Mouse (Mus musculus): ENCODE results near the gene Bdnf. TPM values are rescaled to one million over a fixed set of nuclear protein-coding genes. Genes with fewer than 3 reads are reported as not detected.

Gene Bdnf
- under 1 TPM; 0.47 to 0.67 TPM for total RNA-seq (2021)

DNA sequence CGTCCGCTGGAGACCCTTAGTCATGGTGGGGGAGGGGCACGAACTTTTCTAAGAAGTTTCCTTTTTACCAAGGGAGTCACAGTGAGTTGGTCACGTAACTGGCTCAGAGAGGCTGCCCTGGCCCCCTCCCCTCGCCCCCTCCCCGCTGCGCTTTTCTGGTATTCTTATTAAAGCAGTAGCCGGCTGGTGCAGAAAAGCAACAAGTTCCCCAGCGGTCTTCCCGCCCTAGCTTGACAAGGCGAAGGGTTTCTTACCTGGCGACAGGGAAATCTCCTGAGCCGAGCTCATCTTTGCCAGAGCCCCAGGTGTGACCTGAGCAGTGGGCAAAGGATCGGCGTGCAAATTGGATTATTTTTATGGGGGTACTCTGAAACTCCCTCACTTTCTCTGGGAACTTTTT is at the start of gene Bdnf:
Gene Bdnf, plus strand, starts transcription at position 169 of the 400 bp plus-strand sequence.
- DNase-seq: no peak

DNA sequence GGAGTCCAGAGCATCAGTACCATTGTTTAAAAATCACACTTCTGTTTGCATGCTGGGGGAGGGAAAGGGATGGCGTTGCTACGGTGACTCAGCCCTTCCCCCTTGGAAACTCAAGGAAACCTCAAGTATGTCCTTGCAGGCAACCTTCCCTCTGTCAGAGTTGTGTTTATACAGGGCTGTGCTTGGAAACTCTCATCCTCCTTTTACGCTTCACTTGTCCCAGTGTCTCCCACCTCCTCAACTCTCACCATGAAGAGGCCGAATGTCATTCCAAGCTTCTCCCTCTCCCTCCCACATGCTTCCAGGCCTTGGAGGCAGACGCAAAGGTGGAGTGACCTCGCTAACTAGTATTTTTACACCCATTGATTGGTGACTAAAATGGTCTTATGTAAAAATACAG is 47.6 kb upstream of the Bdnf start:
- DNase-seq: no peak

DNA sequence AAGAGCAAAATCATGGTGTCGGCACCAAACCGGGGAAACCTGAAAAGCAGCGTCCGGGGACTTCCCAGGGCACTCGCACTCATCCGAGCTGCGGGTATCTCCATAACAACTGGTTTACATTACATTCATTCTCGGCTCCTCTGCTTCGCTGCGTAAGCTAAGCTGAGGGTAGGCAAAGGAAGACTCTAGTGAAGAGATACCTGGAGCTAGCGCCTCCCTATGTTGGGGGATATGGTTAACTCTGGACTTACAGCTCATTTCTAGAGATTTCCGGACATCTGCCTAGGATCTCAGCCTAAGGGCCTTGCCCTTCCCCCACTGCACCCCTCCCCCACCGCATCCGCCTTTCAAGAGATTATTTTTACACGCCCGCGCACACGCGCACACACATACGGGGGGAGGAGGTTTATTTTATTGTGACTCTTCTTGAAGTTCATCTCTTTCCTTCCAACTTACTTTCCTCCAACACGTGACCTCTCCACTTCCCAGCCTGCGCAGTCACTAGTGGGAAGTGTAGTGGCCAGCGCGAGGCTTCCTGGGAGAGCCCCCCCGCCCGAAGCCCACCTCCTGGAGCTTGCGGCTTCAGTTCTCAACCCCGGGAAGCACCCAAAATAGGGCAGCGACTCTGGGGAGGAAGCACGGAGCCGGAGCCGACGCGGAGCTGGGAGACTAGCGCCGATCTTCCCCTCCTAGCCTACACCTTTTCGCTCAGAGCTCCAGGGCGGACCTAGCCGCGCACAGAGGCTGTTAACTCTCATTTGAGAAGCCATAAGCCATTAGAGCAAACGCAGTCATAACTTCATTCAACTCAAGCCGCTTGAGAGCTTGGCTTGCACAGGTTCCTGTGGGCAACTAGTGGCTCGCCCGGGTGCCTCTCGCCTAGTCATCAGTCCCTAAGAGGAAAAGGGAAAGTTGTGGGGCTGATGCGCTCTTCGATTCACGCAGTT is 718 bp upstream of the Bdnf start:
- no peak for DNase-seq

DNA sequence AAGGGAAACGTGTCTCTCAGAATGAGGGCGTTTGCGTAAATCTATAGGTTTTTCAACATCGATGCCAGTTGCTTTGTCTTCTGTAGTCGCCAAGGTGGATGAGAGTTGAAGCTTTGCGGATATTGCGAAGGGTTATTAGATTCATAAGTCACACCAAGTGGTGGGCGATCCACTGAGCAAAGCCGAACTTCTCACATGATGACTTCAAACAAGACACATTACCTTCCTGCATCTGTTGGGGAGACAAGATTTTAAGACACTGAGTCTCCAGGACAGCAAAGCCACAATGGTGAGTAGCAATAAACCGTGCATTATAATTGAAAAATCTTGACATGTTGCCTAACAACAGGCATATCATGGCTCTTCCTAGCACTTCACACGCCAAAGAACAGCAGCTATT is 551 bp downstream of the Bdnf start:
- DNase-seq: no peak

DNA sequence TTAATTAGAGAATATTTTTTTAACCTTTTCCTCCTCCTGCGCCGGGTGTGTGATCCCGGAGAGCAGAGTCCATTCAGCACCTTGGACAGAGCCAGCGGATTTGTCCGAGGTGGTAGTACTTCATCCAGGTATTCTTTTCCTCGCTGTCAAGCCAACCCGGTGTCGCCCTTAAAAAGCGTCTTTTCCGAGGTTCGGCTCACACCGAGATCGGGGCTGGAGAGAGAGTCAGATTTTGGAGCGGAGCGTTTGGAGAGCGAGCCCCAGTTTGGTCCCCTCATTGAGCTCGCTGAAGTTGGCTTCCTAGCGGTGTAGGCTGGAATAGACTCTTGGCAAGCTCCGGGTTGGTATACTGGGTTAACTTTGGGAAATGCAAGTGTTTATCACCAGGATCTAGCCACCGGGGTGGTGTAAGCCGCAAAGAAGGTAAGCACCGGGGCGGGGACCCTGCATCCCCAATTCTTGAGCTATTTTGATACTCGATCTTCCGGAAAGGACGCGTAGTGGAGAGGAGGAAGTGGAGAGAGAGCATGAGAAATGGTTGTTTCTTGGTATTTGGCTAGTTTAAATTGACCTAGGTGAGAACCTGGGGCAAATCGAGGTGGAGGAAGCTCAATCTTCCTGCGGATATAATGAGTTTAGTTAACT is 1.6 kb downstream of the Bdnf start:
- DNase-seq: peak; percentile 74

DNA sequence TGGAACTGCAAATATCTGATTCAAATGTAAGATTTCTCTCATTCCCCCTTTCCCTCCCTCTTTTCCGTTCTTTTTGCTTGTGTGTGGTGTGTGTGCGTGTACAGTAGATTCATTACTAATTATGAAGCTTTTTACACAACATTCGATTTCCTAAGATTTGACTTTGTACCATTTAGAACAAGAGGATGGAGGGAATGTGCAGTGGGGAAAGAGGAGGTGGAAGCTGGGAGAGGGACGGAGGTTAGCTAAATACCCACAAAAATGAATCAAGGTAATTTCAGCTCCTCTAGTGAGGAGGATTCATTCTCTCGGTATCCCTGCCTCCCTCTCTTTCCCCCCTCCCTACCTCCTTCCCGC is 2.1 kb downstream of the Bdnf start:
- no peak for DNase-seq

DNA sequence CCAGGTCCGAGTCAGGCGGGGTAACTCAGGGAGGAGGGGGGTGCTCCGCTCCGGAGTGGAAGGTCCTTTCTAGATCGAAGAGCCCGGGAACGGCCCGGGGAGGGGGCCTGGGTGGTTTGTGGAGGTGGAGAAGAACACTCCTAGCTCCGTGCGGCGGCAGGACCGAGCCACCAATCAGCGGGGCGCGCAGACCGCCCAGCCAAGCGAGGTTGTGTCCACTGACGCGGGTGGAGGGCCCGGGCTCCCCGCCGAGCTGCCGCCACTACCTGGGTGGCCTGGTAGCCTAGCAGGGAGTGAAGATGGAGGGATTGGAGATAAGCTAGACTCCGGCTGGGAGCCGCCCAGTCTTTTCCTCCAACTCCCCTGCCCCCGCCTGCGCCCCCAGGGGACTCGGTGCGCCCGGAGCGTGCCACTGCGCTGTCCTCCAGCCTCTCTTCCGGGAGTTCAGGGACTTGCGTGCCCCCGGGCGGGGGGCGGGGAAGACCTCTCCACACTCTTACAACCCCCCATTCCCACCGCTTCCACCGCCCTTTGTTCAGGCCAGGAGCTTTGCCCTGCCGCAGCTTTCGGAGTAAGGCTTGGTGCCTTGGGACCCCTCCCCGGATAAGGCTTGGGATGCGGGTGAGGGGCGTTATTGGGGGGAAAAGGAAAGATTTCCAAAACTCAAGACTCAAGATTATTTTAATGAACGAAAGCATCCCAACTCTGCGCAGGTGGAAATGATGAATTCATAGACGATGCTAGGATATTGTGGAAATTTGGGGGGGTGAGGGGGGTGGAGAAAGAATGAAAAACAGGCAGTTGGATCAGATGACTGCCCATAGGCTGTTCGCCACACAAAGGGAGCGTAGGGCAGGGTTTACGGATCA is 3.0 kb downstream of the Bdnf start:
- DNase-seq: no peak

DNA sequence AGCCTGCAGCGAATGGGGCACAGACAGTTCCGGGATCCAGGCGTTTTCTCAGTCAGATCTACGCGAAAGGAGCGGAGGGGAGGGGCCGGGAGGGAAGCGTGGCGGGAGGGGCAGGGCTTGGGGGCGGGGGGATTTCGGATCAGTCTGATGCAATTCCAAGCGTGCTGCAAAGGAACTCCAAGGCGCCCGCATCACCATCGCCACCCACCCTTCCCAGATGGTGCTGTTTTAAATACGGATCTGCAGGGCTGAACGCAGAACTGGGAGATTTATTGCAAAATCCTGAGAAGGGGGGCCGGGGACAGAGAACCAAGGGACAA is 3.5 kb downstream of the Bdnf start:
- DNase-seq: no peak

DNA sequence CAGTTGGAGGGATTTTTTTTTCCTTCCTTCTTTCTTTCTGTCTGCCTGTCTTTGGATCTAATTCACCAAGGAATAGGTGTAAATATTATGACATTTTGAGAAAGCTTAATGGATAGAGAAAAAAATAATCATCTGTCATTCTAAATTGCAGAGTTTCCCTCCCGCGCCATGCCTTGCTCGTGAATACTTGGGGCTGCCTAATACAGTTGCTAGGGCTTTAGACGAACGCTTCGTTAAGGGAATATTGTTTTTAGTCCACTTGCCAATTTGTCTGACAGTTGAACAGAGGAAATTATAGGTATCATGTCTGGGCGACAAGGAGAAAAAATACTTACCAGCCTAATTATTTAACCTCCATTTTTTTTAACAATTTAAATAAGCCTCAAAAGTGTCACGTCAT is 4.0 kb downstream of the Bdnf start:
- DNase-seq: no peak

DNA sequence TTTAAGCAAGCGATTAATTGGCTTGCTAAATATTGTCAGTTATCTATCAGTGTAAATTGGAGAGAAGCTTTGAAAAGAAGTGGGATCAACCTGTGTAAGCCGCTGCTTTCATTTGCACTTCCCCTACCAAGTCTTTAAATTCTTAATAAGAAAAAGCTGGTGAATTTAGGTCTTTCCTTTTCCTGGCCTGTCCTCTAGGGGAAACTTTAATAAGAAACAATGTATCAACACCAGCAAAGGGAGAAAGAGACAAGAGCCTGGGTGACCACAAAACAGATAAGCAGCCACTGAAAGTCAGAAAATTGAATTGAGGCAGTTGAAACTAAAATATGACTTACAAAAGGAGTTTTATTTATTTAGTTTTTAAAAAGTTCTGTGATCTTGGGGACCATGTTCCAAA is 4.9 kb downstream of the Bdnf start:
- DNase-seq: no peak

DNA sequence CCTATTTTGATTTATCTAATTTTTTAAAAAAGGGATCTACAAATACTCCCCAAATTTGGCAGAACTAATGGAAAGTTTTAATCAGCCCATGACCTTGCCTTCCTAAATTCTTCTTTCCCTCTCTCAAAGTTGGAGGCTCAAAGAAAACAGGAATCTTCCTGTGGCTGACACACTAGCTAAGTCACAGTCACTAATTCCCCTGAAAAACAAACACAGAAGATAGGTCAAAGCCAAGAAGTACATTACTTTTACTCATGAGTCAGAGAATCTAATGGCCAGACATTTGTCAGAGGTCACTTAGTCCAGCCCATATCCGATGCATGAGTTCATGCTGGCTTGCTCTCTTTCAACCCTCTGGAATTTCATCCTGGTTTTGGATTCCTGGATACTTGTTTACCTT is 6.6 kb downstream of the Bdnf start:
- no peak for DNase-seq

DNA sequence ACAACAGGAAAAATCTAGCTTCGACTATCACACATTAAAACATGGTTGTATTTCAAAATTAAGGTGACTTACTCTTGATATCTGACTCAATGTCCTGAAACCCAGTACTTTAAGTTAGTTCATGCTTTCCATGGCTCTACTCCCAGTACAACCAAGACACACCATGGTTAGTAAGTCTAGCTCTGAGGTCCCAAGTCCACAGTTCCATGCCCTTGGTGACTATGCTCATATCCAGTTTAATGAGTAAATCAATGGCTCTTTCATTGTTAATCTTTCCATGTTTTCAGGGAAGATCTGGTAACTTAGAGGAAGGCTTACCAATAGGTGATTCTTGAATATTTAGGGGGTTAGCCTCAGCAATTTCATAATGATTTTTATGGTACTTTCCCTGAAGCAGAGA is 14.2 kb downstream of the Bdnf start:
- no peak for DNase-seq

DNA sequence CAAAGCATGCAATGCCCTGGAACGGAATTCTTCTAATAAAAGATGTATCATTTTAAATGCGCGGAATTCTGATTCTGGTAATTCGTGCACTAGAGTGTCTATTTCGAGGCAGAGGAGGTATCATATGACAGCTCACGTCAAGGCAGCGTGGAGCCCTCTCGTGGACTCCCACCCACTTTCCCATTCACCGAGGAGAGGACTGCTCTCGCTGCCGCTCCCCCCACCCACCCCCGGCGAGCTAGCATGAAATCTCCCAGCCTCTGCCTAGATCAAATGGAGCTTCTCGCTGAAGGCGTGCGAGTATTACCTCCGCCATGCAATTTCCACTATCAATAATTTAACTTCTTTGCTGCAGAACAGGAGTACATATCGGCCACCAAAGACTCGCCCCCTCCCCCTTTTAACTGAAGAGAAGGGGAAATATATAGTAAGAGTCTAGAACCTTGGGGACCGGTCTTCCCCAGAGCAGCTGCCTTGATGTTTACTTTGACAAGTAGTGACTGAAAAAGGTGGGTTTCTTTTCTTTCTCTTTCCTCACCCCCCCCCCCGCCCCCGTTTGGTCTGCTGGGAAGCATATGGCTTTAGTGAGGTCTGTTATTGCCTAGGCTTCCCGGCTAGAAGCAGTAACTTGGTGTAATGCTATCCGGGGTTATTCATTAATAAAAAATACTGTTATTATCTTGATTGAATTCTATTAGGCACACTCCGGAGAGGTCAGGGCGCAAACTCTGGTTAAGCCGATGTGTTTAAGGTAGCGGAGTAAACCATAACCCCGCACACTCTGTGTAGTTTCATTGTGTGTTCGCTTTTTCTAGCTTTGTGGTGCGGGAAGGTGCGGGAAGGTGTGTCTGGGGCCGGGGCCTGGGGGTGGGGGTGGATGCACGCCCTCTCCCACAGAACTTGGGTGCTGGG is 18.0 kb downstream of the Bdnf start:
- no peak for DNase-seq

DNA sequence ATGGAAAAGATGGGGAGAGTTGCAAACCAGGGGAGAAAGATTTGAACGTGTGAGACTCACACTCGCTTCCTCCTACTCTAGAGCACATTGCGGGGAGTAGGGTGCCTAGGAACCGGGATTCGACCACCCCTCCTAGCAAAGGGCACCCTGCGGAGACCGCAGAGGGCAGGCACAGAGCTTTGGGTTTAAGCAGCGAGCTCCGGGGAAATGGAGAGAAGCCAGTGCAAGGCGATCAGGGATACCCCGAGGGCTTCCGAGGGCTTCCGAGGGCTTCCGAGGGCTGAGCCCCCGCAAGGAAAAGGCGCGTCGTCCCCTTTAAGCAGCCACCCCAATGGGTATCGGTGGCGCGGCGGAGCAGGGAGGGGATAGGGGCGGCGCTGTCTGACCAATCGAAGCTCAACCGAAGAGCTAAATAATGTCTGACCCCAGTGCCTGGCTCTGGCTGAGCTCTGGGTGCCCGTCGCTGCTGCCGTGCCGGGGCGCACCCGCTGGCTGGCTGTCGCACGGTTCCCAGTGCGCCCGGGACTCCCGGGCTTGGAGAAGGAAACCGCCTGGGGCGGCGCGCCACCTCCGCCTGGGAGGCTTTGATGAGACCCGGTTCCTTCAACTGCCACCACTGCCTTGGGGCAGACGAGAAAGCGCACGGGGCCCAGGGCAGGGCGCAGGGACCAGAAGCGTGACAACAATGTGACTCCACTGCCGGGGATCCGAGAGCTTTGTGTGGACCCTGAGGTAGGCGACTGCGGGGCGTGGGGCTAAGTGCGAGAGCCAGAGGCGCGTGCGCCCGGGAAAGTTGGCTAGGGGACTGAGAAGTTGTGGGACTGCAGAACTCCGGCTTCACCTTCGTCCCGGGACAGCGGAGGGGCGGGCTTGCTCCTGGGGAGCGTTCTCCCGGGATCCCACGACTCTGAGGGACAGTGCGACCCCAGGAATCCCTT is 18.9 kb downstream of the Bdnf start:
- peak; percentile 41 for DNase-seq

DNA sequence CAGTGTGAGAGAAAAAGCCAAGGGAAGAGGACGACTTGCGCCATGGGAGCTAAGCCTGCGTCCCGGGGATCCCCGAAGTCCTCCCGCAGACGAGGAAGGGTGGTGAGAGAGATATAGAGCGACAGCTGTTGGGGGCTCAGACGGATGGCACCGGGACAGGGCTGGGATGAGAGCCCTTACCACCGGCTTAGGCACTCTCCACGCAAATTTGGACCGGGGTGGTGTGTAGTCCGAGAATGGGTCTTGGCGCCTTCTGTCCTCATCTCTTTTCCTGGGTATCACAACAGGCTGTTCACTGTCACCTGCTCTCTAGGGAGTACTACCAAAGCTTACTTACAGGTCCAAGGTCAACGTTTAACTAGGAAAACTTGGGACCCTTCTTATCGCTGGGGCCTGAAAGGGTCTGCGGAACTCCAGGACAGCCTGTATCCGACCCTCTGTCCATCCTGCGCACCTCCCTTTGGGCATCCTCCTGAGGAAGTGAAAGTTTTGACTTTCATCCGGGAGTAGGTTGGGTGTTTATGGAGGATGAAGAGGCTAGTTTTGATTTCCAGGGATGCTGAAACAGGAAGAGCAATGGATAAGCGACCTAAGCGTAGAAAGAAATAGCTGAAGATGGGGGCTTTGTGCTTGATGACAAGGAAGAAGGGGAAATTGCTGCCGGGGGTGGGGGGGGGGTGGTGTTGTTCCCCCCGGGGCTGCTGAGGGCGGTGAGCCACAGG is 19.8 kb downstream of the Bdnf start:
- DNase-seq: no peak

DNA sequence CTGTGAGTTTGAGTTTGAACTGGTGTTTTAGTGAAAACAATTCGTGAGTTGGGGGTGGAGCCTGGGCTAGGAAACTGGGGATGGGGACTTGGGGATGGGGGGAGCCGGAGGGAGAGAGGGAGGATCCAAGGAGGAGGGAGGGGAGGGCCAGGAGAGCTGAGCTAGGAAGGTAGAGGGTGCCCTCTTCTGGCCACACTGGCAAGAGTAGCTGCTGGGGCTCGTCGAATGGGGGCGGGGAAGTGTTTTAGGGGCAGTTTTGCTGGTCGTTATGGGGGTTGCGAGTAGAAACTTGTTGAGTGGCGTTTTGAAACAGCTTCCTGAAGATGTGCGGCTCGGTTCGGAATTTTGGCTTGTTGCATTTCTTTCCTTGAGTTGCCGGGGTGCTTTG is 20.3 kb downstream of the Bdnf start:
- DNase-seq: peak; percentile 79

DNA sequence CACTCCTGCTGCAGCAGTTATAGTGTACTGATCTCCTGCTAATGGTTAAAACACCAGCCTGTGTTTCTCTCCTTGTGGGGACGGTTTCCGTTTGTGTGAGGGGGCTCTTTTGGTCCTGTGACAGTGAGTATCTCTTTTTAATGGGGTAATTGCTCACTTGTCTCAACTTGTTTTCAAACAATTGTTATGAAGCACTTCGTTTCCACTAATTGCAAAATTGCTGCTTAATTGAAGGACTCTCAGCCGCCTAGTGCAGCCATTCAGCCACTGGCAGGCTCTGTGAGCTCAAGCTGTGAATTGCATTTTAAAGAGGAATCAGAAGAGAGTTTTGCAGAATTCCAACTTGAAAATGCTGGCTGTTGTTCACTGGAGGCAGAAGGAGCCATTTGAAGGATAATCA is 22.7 kb downstream of the Bdnf start:
- DNase-seq: no peak

DNA sequence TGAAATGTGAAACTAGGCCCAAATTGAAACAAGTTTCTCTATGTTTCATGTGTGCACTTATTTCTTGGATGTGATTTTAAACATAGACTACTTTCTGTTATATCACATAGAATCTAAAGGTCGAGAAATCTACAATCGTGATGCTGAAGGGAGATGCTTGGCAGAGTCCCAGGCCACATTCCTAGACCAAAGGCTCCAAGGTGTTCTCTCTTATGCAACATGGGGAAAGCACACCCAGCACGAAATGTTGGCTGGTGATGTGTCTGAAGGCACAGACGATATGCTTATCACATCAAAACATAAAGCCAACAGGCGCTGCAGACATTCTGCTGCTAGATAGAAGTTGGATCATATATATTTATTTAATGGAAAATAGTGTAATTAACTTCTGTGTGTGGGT is 25.8 kb downstream of the Bdnf start:
- DNase-seq: no peak

DNA sequence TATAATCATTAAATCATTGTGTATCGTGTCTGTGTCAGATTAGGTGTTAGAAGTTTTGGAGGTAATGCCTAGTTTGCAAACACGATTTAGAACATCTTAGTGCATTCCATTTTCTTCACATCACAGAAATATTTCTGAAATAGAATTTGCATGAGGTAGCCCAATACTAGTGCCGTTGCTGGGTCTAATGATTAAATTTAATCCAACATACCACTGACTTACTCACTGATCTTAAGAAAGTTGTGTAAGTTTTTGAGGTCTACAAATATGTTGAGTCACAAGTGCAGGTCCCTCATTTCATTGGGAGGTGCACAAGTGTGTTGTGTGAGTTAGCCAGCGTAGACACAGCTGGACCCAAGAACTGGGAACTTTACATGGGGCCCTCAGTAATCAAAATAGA is 29.1 kb downstream of the Bdnf start:
- no peak for DNase-seq

DNA sequence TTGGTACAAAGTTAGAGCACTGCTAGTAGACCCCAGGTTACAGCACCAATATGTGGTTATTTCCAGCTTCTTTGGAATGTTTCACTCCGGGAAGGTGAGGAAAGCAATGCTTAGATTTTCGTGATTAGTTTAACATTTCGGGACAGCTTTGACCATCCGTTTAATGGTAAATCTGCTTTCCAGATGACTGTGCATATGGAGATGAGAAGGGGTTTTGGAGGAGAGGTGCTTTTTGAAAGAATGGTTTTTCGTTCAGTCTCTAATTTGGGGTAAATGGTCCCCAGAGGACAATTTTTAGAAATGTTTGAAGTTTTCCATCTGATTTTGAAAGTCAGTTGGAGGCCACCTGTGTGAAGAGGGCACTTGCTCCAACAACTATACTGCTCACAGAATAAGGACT is 29.6 kb downstream of the Bdnf start:
- DNase-seq: no peak
